Mouse (Mus musculus) spleen, adult 2 months (tissue): ENCODE measurements around the gene Tmem59l. TPM values are rescaled to one million over a fixed set of nuclear protein-coding genes. Genes with fewer than 3 reads are reported as not detected.

Experiments used
- DNase-seq, 2 experiments: peaks; one replicate each; pipeline versions ENCODE4 v3.0.0 to v3.0.0-alpha.2; 2012 to 2021; ENCODE audit warnings: low spot score in 2 of 2, low read depth in 1 of 2
- H3K27ac ChIP-seq: fragments of 200-500 bp; 2 replicates; pipeline ENCODE4 v1.5.1; 2012; ENCODE audit warnings: low read length, inconsistent platforms; ENCODE audit not compliant: insufficient read depth
- H3K27me3 ChIP-seq: fragments of 200-500 bp; 2 replicates; pipeline ENCODE4 v1.6.1; 2012; ENCODE audit warnings: mild to moderate bottlenecking, moderate library complexity, low read length, inconsistent platforms; ENCODE audit not compliant: control insufficient read depth, insufficient read depth
- H3K36me3 ChIP-seq: fragments of 200-500 bp; 2 replicates; pipeline ENCODE4 v1.6.1; 2012; ENCODE audit warnings: mild to moderate bottlenecking, low read length, inconsistent platforms; ENCODE audit not compliant: control insufficient read depth, insufficient read depth
- H3K4me1 ChIP-seq: fragments of 200-500 bp; 2 replicates; pipeline ENCODE4 v1.6.1; 2011; ENCODE audit warnings: inconsistent platforms; ENCODE audit not compliant: control insufficient read depth, insufficient read depth, insufficient read length
- H3K4me3 ChIP-seq: fragments of 200-500 bp; 2 replicates; pipeline ENCODE4 v1.5.1; 2011; ENCODE audit warnings: mild to moderate bottlenecking, inconsistent platforms; ENCODE audit not compliant: insufficient read depth, insufficient read length; ENCODE audit errors: extremely low read depth
- CTCF ChIP-seq: fragments of 200-500 bp; IDR thresholded peaks from 2 replicates; pipeline ENCODE4 v1.5.1; 2011; ENCODE audit warnings: mild to moderate bottlenecking, inconsistent platforms; ENCODE audit not compliant: insufficient read depth, insufficient read length, insufficient replicate concordance; ENCODE audit errors: extremely low read depth
- POLR2A ChIP-seq: fragments of 200-500 bp; IDR thresholded peaks from 2 replicates; pipeline ENCODE4 v1.6.1; 2011; ENCODE audit warnings: low read depth, low read length, inconsistent platforms
- WGBS: fragments of 180-500 bp; shearing (Covaris S2); methylation state at CpG from one replicate; pipeline ENCODE4 v1.1.7; 2018; 5-methylcytosine and 5-hydroxymethylcytosine counted together
- polyA plus RNA-seq: library from polyadenylated mRNA; depleted of rRNA; stranded (reverse); fragments of >200 nt; gene quantifications from 2 replicates; pipeline ENCODE4 v1.2.3, GENCODE M21; 2012

Gene Tmem59l
- polyA plus RNA-seq, 1 experiment, result not detected

DNA sequence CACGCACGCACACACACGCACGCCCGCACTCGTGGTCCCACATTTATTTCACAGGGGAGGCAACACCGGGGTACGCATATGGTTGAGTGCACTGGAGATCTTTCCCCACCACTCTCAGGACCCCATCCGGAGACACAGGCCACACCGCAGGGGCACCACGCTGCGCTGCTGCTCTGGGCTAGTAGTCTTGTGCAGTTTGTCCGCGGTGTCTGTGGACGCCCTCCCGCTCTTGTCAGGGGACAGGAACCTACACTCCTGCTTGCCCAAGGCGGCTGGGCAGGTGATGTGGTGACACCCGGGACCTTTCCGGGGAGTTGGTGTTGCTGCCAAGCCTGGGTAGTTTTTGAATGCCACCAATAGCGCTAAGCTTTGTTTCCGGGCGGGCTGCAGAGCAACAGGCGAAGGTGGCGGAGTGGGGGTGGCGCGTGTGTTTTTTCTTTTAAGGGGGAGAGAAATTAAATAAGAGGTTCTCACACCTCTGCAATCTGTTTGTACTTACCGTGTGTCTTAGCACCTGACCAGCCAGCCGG lies 7.3 kb upstream of the Tmem59l start:
- H3K36me3 ChIP-seq, result no peaks in the 10 kb centered on the region
- no peak overlapping the region for H3K27ac ChIP-seq
- H3K27me3 ChIP-seq, result peaks cover 43% of the 10 kb centered on the region
- DNase-seq, result no peak
- no peak for TF ChIP-seq CTCF
- no peak for TF ChIP-seq POLR2A
- WGBS, result 3% methylated on average over 28 of the region's 28 CpGs
- H3K4me1 ChIP-seq, result peaks cover 19% of the 10 kb centered on the region
- peak overlapping the region; percentile 28; the same call in 1 of the 2 replicates for H3K4me3 ChIP-seq

DNA sequence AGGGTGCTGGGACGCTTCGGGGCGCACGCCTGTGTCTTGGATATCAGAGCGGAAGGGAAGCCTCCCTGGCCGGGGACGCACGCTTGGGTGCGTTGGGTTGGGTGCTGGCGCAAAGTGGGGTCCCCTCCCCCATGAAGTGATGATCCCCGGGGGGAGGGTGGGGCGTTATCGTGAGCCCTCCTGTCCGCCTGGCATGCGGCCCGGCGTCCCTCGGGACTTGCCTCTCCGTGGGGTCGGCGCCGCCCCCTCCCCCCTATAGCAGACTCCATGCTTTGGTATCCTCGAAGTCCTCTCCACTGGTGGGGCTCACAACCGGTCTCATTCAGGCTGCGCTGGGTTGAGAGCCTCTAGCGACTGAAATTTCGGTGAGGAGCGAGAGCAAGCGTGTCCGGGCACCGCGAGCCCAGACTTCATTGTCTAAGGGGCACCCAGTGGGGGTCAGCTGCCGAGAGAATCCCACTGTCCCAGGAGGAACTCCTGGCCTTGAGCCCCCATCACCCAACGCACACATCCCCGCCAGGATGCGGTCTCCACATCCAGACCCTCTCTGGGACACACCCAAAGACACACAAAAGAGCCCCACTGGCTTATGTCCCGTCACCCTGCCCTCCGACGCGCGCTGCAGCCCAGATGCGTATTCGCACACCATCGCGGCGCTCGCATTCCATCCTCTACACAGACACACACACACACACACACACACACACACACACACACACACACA lies 6.7 kb upstream of the Tmem59l start:
- no peak for TF ChIP-seq POLR2A
- no peak for TF ChIP-seq CTCF
- 2% methylated on average over 47 of the region's 47 CpGs for WGBS
- peaks cover 45% of the 10 kb centered on the region for H3K27me3 ChIP-seq

DNA sequence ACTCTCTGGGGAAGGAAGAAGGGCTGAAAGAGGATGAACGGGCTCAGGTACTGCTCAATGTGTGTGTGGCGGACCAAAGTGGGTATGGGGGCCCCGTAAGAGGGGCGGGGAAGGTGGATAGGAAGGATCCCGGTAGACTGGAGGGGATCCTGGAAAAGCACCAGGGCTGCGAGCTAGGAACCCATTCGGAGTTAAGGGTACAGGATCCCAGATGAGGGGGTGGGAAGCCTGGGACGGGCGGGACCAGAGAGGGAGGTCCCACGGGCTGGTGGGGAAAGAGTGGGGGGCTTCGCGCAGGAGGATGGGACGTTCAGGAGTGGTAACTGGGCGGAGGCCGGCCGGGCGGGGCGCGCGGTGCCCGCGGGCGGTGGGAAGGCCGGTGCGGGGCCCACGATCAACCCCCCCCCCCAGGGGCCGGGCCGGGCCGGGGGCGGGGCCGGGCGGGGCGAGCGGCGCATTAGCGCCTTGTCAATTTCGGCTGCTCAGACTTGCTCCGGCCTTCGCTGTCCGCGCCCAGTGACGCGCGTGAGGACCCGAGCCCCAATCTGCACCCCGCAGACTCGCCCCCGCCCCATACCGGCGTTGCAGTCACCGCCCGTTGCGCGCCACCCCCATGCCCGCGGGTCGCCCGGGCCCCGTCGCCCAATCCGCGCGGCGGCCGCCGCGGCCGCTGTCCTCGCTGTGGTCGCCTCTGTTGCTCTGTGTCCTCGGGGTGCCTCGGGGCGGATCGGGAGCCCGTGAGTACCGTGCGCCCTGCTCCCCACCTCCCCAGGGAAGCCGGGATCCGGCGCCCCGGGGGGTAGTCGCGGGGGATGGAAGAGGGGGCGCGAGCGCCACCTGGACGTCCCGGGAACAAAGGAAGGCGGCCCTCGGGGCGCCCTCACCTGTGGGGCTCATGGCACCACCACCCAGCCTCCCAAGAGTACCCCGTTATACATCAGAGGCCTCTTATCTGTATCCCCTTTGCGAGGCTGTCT lies 5.8 kb upstream of the Tmem59l start, which contains the start of gene Crlf1:
Gene Crlf1 (plus strand): TSS at position 495 of the 977 bp plus-strand sequence.
- H3K36me3 ChIP-seq, result no peaks in the 10 kb centered on the region

More for the DNA sequence above, 6.7 kb upstream of the Tmem59l start:
- DNase-seq, result no peak
- Histone ChIP-seq H3K4me1 (peaks cover 23% of the 10 kb centered on the region), H3K27ac (no peak overlapping the region), H3K36me3 (no peaks in the 10 kb centered on the region), H3K4me3 (no peak overlapping the region)

GRCm38 (mm10) chr8:70490880-70491495 lies 3.8 kb upstream of the Tmem59l start:
- no peak overlapping the region for H3K27ac ChIP-seq
- WGBS, result 6% methylated on average over 20 of the region's 20 CpGs

More for the DNA sequence above, 5.8 kb upstream of the Tmem59l start, which contains the start of gene Crlf1:
- no peak for DNase-seq
- Histone ChIP-seq H3K4me1 (peaks cover 23% of the 10 kb centered on the region), H3K27me3 (peaks cover 53% of the 10 kb centered on the region), H3K27ac (no peak within 1 kb of the TSS), H3K4me3 (peak within 1 kb of the TSS; percentile 6; the same call in 1 of the 2 replicates)
- TF ChIP-seq POLR2A (no peak), CTCF (no peak)
- 2% methylated on average over 82 of the region's 93 CpGs for WGBS

GRCm38 (mm10) chr8:70490061-70490879 lies 3.1 kb upstream of the Tmem59l start:
- no peak for DNase-seq
- 34% methylated on average over 10 of the region's 10 CpGs for WGBS
- Histone ChIP-seq H3K27me3 (peaks cover 54% of the 10 kb centered on the region), H3K4me1 (peaks cover 23% of the 10 kb centered on the region), H3K27ac (no peak overlapping the region), H3K36me3 (no peaks in the 10 kb centered on the region), H3K4me3 (no peak overlapping the region)
- TF ChIP-seq CTCF, result no peak

More at GRCm38 (mm10) chr8:70490880-70491495, 3.8 kb upstream of the Tmem59l start:
- Histone ChIP-seq H3K36me3 (no peaks in the 10 kb centered on the region), H3K4me1 (peaks cover 23% of the 10 kb centered on the region), H3K4me3 (no peak overlapping the region), H3K27me3 (peaks cover 57% of the 10 kb centered on the region)
- DNase-seq, result no peak
- TF ChIP-seq POLR2A (no peak), CTCF (no peak)

DNA sequence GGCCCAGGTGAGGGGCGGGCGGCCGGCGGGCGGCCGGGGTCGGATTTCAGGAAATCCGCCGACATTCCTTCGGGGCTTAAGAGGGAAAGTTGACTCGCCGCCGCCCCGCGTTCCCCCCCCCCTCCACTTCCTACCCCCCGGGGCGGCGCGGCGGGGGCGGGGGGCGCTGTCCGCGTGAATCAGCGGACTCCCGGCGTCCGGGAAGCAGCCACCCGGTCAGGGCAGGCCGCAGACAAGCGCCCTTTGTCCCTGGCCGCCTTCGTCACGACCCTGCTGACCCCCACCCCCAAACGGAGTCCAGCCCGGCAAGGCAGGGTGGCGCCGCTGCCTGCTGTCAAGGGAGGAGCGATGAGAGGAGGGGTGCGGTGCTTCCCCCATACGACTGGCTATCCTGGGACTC lies 2.4 kb upstream of the Tmem59l start:
- Histone ChIP-seq H3K36me3 (no peaks in the 10 kb centered on the region), H3K27ac (no peak overlapping the region), H3K27me3 (peaks cover 50% of the 10 kb centered on the region), H3K4me1 (peaks cover 23% of the 10 kb centered on the region), H3K4me3 (peak overlapping the region; percentile 0; the same call in 1 of the 2 replicates)
- TF ChIP-seq CTCF (no peak), POLR2A (no peak)
- no peak for DNase-seq
- WGBS, result 2% methylated on average over 12 of the region's 41 CpGs
